Mouse (Mus musculus): ENCODE results near the gene Upk1b. TPM values are rescaled to one million over a fixed set of nuclear protein-coding genes. Genes with fewer than 3 reads are reported as not detected.

The Upk1b gene
- polyA plus RNA-seq, 1 experiment from 2014 or later: 2.9 TPM

DNA sequence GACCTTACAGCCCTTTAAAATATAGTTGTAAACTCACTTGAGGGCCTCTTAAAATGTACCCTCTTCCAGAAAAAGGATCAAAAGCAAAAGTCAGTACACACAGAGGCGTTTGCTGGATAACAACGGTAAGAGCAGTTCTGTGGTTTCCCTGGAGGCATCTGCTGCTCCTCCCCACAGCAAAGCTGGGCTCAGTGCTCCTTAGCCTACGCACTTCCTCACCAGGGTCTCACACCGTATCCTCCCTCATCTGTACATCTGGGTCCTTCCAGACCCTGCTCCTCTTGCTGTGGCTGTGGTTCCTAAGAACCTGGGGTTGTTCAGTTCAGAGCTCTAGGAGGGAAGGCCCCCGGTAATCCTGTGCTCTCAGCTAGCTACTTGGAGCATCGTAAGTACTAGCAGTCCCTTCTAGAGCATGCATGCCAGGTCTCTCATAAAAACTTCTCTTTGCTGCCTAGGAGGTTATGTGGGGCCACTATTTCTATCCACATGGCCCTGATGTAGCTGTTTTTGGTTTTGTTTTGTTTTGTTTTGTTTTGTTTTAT, 39.2 kb downstream of the Upk1b start:
- ATAC-seq (replicated peaks; ENCODE audit: insufficient number of reproducible peaks, low FRiP score, low TSS enrichment, low read depth) (no peak), DNase-seq (ENCODE audit: low spot score) (no peak)
- 77% methylated on average over 6 of the region's 6 CpGs for WGBS
- H3K4me2 ChIP-seq (ENCODE audit: low read depth, low read length): no peak overlapping the region
- H3K27ac ChIP-seq (replicated peaks; ENCODE audit: low read depth, low read length): no peak overlapping the region
- H3K9ac ChIP-seq (replicated peaks; ENCODE audit: low read length): no peak overlapping the region
- H3K27me3 ChIP-seq (ENCODE audit: control insufficient read depth, insufficient read depth, low read length): no peaks in the 10 kb centered on the region
- H3K4me1 ChIP-seq (ENCODE audit: control insufficient read depth, insufficient read depth, low read length): no peaks in the 10 kb centered on the region
- no peaks in the 10 kb centered on the region for H3K9me3 ChIP-seq (replicated peaks; ENCODE audit: control insufficient read depth, low read length)
- no peak overlapping the region for H3K4me3 ChIP-seq (ENCODE audit: low read depth, low read length)
- no peaks in the 10 kb centered on the region for H3K36me3 ChIP-seq (replicated peaks; ENCODE audit: control insufficient read depth, insufficient read depth, low read depth, low read length)

DNA sequence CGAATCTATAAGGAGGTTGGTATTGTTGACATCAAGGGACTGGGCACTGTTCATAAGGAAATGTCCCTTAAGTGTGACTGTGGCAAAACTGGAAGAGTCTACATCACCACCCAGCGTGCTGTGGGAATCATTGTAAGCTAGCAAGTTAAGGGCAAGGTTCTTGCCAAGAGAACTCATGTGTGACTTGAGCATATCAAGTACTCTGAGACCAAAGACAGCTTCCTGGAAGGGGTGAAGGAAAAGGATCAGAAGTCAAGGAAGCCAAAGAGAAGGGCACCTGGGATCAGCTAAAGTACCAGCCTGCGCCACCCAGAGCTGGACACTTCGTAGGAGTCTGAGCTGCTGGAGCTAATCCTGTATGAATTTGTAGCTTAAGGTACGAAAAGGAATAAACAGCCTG, 39.9 kb downstream of the Upk1b start:
- Histone ChIP-seq H3K27ac (replicated peaks; ENCODE audit: low read depth, low read length) (no peak overlapping the region), H3K36me3 (replicated peaks; ENCODE audit: control insufficient read depth, insufficient read depth, low read depth, low read length) (no peaks in the 10 kb centered on the region), H3K9me3 (replicated peaks; ENCODE audit: control insufficient read depth, low read length) (no peaks in the 10 kb centered on the region), H3K4me2 (ENCODE audit: low read depth, low read length) (no peak overlapping the region), H3K4me1 (ENCODE audit: control insufficient read depth, insufficient read depth, low read length) (no peaks in the 10 kb centered on the region), H3K27me3 (ENCODE audit: control insufficient read depth, insufficient read depth, low read length) (no peaks in the 10 kb centered on the region), H3K9ac (replicated peaks; ENCODE audit: low read length) (no peak overlapping the region), H3K4me3 (ENCODE audit: low read depth, low read length) (no peak overlapping the region)
- ATAC-seq (replicated peaks; ENCODE audit: insufficient number of reproducible peaks, low FRiP score, low TSS enrichment, low read depth) (no peak), DNase-seq (ENCODE audit: low spot score) (no peak)
- WGBS: 94% methylated on average over 5 of the region's 5 CpGs

DNA sequence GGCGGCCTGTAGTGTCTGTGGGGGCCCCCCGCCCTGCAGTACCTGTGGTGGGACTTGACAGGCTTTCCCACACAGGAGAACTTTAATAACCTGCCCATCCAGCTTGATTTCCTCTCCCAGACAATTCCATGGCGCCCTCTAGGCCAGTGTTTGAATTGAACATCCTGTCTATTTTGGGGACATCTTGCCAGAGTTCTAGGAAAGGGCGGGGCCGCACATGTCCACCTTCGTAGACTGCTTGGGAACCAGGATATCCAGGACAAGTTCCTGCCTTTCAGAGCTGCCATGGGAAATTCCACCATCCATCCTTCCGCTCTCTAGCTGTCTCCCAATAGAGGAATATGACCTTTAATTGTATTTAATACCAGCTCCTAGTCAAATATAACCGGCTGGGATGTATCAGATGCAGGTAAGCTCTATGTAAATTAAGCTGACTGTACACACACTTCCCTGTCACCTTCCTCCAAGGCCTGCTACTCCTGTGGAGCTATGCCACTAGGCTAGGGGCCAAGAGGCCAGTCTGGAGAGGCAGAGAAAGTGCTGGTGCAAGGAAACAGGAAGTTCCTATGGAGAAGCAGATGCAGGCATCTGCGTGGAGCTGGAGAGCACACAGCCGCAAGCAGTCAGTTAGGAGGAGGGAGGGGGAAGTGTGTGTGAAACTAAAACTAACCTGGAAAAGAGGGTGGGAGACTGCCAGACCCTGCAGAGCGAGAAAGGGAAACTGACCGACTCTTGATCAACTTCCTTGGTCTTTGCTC, 41.8 kb downstream of the Upk1b start:
- Histone ChIP-seq H3K4me1 (ENCODE audit: control insufficient read depth, insufficient read depth, low read length) (peaks cover 1% of the 10 kb centered on the region; the same call in 1 of the 2 replicates), H3K4me3 (ENCODE audit: low read depth, low read length) (no peak overlapping the region), H3K4me2 (ENCODE audit: low read depth, low read length) (no peak overlapping the region), H3K9me3 (replicated peaks; ENCODE audit: control insufficient read depth, low read length) (no peaks in the 10 kb centered on the region), H3K27ac (replicated peaks; ENCODE audit: low read depth, low read length) (no peak overlapping the region), H3K27me3 (ENCODE audit: control insufficient read depth, insufficient read depth, low read length) (no peaks in the 10 kb centered on the region), H3K9ac (replicated peaks; ENCODE audit: low read length) (no peak overlapping the region), H3K36me3 (replicated peaks; ENCODE audit: control insufficient read depth, insufficient read depth, low read depth, low read length) (no peaks in the 10 kb centered on the region)
- DNase-seq (ENCODE audit: low spot score) (peak; percentile 38), ATAC-seq (replicated peaks; ENCODE audit: insufficient number of reproducible peaks, low FRiP score, low TSS enrichment, low read depth) (no peak)
- 74% methylated on average over 12 of the region's 12 CpGs for WGBS

DNA sequence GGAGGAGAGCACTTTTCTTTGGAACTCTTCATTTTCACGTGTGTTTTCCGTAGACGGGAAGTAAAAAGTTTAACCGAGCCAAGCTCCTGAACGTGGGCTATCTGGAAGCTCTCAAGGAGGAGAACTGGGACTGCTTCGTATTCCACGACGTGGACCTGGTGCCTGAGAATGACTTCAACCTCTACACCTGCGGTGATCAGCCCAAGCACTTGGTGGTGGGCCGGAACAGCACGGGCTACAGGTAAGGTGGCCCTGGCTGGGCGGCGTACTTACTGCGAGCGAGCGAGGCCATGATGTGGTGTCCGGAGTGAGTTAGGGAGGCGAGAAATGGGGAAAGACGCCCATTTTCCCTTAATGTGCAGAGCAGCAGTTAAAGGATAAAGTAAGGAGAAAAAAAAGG, 42.5 kb downstream of the Upk1b start:
- ATAC-seq (replicated peaks; ENCODE audit: insufficient number of reproducible peaks, low FRiP score, low TSS enrichment, low read depth): no peak

DNA sequence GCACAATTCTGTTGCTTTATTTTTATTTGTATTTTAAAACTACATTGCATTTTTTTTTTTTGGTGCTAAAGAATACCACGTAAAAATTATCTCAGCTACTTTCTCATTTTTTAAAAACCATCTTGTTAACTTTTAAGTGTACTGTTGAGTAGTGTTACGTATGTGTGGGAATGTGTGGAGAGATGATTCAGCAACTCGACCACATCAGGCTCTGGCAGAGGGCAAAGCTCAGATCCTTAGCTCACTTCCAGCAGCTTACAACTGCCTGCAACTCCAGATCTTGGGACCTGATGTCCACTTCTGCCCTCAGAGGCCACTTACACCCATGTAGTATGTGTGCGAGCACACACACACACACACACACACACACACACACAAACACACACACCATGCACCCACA, 43.6 kb downstream of the Upk1b start:
- no peaks in the 10 kb centered on the region for H3K27me3 ChIP-seq (ENCODE audit: control insufficient read depth, insufficient read depth, low read length)

More for the DNA sequence above, 42.5 kb downstream of the Upk1b start:
- no peak for DNase-seq (ENCODE audit: low spot score)
- H3K36me3 ChIP-seq (replicated peaks; ENCODE audit: control insufficient read depth, insufficient read depth, low read depth, low read length): no peaks in the 10 kb centered on the region
- H3K4me1 ChIP-seq (ENCODE audit: control insufficient read depth, insufficient read depth, low read length): peaks cover 4% of the 10 kb centered on the region
- 94% methylated on average over 19 of the region's 19 CpGs for WGBS
- H3K4me2 ChIP-seq (ENCODE audit: low read depth, low read length): no peak overlapping the region
- H3K9ac ChIP-seq (replicated peaks; ENCODE audit: low read length): no peak overlapping the region
- no peaks in the 10 kb centered on the region for H3K9me3 ChIP-seq (replicated peaks; ENCODE audit: control insufficient read depth, low read length)
- H3K4me3 ChIP-seq (ENCODE audit: low read depth, low read length): no peak overlapping the region
- H3K27ac ChIP-seq (replicated peaks; ENCODE audit: low read depth, low read length): no peak overlapping the region
- H3K27me3 ChIP-seq (ENCODE audit: control insufficient read depth, insufficient read depth, low read length): no peaks in the 10 kb centered on the region

DNA sequence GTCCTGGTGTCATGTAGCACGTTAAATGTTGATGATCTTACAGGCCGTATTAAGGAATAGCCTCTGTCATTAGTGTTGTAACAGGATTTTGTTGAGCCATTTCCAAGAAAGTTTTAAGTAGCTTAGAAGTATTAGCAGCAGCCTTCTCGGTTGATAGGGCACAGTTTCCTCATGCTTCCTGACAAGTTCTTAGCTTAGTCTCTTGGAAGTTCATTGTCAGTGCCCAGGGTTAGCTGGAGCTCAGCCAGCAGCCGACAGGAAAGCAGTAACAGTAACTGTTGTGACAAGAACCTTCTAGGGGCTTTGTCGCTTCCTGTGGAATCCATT, 44.0 kb downstream of the Upk1b start:
- no peak for ATAC-seq (replicated peaks; ENCODE audit: insufficient number of reproducible peaks, low FRiP score, low TSS enrichment, low read depth)
- Histone ChIP-seq H3K27me3 (ENCODE audit: control insufficient read depth, insufficient read depth, low read length) (no peaks in the 10 kb centered on the region), H3K9ac (replicated peaks; ENCODE audit: low read length) (no peak overlapping the region), H3K27ac (replicated peaks; ENCODE audit: low read depth, low read length) (no peak overlapping the region), H3K9me3 (replicated peaks; ENCODE audit: control insufficient read depth, low read length) (no peaks in the 10 kb centered on the region), H3K4me2 (ENCODE audit: low read depth, low read length) (no peak overlapping the region), H3K4me3 (ENCODE audit: low read depth, low read length) (no peak overlapping the region), H3K36me3 (replicated peaks; ENCODE audit: control insufficient read depth, insufficient read depth, low read depth, low read length) (no peaks in the 10 kb centered on the region), H3K4me1 (ENCODE audit: control insufficient read depth, insufficient read depth, low read length) (peaks cover 5% of the 10 kb centered on the region)
- WGBS: 34% methylated on average over 5 of the region's 5 CpGs
- DNase-seq (ENCODE audit: low spot score): peak; percentile 45

More for the DNA sequence above, 43.6 kb downstream of the Upk1b start:
- DNase-seq (ENCODE audit: low spot score) (no peak), ATAC-seq (replicated peaks; ENCODE audit: insufficient number of reproducible peaks, low FRiP score, low TSS enrichment, low read depth) (no peak)
- Histone ChIP-seq H3K9ac (replicated peaks; ENCODE audit: low read length) (no peak overlapping the region), H3K36me3 (replicated peaks; ENCODE audit: control insufficient read depth, insufficient read depth, low read depth, low read length) (no peaks in the 10 kb centered on the region), H3K27ac (replicated peaks; ENCODE audit: low read depth, low read length) (no peak overlapping the region), H3K9me3 (replicated peaks; ENCODE audit: control insufficient read depth, low read length) (no peaks in the 10 kb centered on the region), H3K4me3 (ENCODE audit: low read depth, low read length) (no peak overlapping the region), H3K4me1 (ENCODE audit: control insufficient read depth, insufficient read depth, low read length) (peaks cover 5% of the 10 kb centered on the region), H3K4me2 (ENCODE audit: low read depth, low read length) (no peak overlapping the region)
- WGBS: 76% methylated on average over 4 of the region's 4 CpGs

DNA sequence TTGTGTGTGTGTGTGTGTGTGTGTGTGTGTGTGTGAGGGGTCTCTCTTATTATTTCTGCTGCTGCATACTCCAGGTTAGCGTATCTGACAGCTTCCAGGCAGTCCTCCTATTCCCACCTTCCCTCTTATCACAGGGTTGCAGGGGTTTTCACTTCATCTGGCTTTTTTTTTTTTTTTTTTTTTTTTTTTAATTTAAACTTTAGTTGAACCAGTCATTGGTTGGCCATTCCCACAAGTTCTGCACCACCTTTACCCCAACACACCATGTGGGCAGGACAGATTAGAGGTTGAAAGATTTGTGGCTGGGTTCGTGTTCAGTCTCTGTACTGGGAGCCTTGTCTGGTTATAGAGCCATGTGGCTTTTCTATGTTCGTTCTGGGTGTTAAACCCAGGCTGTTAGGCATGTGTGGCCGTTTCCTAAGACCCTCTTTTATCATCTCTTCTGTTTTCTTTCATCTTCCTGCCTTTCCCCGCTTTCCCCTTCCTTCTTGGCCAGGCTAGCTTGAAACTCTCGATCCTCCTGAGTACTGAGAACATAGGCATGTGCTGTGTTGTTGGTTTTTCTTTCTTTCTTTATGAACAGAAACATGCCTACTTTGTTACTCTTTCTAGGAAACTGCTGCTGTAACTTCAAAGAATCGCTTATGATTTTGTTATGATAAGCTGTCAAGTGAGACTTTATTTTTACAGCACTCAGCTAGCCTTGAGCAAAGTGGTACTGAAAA, 44.5 kb downstream of the Upk1b start:
- Histone ChIP-seq H3K4me1 (ENCODE audit: control insufficient read depth, insufficient read depth, low read length) (peaks cover 5% of the 10 kb centered on the region), H3K9ac (replicated peaks; ENCODE audit: low read length) (no peak overlapping the region), H3K4me3 (ENCODE audit: low read depth, low read length) (no peak overlapping the region), H3K36me3 (replicated peaks; ENCODE audit: control insufficient read depth, insufficient read depth, low read depth, low read length) (no peaks in the 10 kb centered on the region), H3K4me2 (ENCODE audit: low read depth, low read length) (no peak overlapping the region), H3K9me3 (replicated peaks; ENCODE audit: control insufficient read depth, low read length) (no peaks in the 10 kb centered on the region), H3K27ac (replicated peaks; ENCODE audit: low read depth, low read length) (no peak overlapping the region), H3K27me3 (ENCODE audit: control insufficient read depth, insufficient read depth, low read length) (no peaks in the 10 kb centered on the region)
- WGBS: 53% methylated on average over 7 of the region's 7 CpGs
- DNase-seq (ENCODE audit: low spot score): peak; percentile 18
- ATAC-seq (replicated peaks; ENCODE audit: insufficient number of reproducible peaks, low FRiP score, low TSS enrichment, low read depth): no peak

DNA sequence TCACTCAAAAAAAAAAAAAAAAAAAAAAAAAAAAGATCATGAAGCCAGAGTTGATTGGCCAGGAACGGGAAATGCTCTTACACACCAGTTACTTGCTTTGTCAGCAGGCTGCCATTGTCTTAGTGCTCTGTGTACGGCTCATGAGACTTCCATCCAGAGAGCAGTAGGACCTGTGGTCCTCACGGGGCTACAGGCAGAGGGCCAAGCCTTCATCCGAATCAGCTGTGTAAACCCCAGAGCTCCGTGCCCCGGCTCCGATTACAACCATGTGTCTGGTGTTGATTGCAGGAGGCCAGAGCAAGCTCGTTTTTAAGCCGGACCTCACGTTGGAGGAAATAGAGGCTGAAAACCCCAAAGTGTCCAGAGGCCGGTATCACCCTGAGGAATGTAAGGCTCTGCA, 46.5 kb downstream of the Upk1b start:
- Histone ChIP-seq H3K36me3 (replicated peaks; ENCODE audit: control insufficient read depth, insufficient read depth, low read depth, low read length) (no peaks in the 10 kb centered on the region), H3K9ac (replicated peaks; ENCODE audit: low read length) (no peak overlapping the region), H3K4me1 (ENCODE audit: control insufficient read depth, insufficient read depth, low read length) (peaks cover 5% of the 10 kb centered on the region), H3K27me3 (ENCODE audit: control insufficient read depth, insufficient read depth, low read length) (no peaks in the 10 kb centered on the region), H3K4me3 (ENCODE audit: low read depth, low read length) (no peak overlapping the region), H3K9me3 (replicated peaks; ENCODE audit: control insufficient read depth, low read length) (no peaks in the 10 kb centered on the region), H3K4me2 (ENCODE audit: low read depth, low read length) (no peak overlapping the region), H3K27ac (replicated peaks; ENCODE audit: low read depth, low read length) (no peak overlapping the region)
- WGBS: 24% methylated on average over 11 of the region's 11 CpGs
- DNase-seq (ENCODE audit: low spot score) (peak; percentile 78), ATAC-seq (replicated peaks; ENCODE audit: insufficient number of reproducible peaks, low FRiP score, low TSS enrichment, low read depth) (peak; percentile 83)
